Mouse (Mus musculus) neural tube, embryonic 12.5 days (tissue): Measurements from ENCODE around the gene Pkd1. TPM values are rescaled to one million over a fixed set of nuclear protein-coding genes. Genes with fewer than 3 reads are reported as not detected.

Experiments
- ATAC-seq: fragments of 200-750 bp; cut with Nextera tagmentation; 2 replicates; pipeline ENCODE4 v1.8.0; 2017; ENCODE audit warnings: low read depth, mild to moderate bottlenecking, moderate TSS enrichment, moderate library complexity; ENCODE audit not compliant: low FRiP score
- H3K27ac ChIP-seq: fragments of 300-500 bp; sonication (generic); 2 replicates; pipeline ENCODE4 v1.5.1; 2016
- H3K27me3 ChIP-seq: fragments of 300-500 bp; sonication (generic); replicated peaks from 2 replicates; pipeline ENCODE4 v1.6.1; 2016; ENCODE audit warnings: mild to moderate bottlenecking
- H3K36me3 ChIP-seq: fragments of 300-500 bp; sonication (generic); 2 replicates; pipeline ENCODE4 v1.6.1; 2016; ENCODE audit warnings: mild to moderate bottlenecking
- H3K4me1 ChIP-seq: fragments of 300-500 bp; sonication (generic); 2 replicates; pipeline ENCODE4 v1.6.1; 2016
- H3K4me2 ChIP-seq: fragments of 300-500 bp; sonication (generic); replicated peaks from 2 replicates; pipeline ENCODE4 v1.6.1; 2016; ENCODE audit warnings: mild to moderate bottlenecking
- H3K4me3 ChIP-seq: fragments of 300-500 bp; sonication (generic); 2 replicates; pipeline ENCODE4 v1.5.1; 2016
- H3K9ac ChIP-seq: fragments of 300-500 bp; sonication (generic); 2 replicates; pipeline ENCODE4 v1.6.1; 2016; ENCODE audit warnings: mild to moderate bottlenecking
- H3K9me3 ChIP-seq: fragments of 300-500 bp; sonication (generic); 2 replicates; pipeline ENCODE4 v1.6.1; 2016; ENCODE audit warnings: mild to moderate bottlenecking
- WGBS: fragments of 180-500 bp; shearing (Covaris S2); methylation state at CpG from one replicate; pipeline ENCODE4 v1.1.7; 2016; 5-methylcytosine and 5-hydroxymethylcytosine counted together
- polyA plus RNA-seq: library from polyadenylated mRNA; unstranded; fragments of >200 nt; fragmentation: Nextera tagmentation; extraction: Ambion mirVana; gene quantifications from 2 replicates; pipeline ENCODE4 v1.2.1, GENCODE M21; 2016

Pkd1 gene
- polyA plus RNA-seq = 23.0 and 26.5 TPM in 2 replicates

- Histone ChIP-seq H3K9ac (peak within 1 kb of the TSS; percentile 94), H3K36me3 (no peaks in the 10 kb centered on the region), H3K27ac (peak within 1 kb of the TSS; percentile 96), H3K27me3 (peaks cover 14% of the 10 kb centered on the region), H3K4me1 (peaks cover 29% of the 10 kb centered on the region), H3K4me3 (peak within 1 kb of the TSS; percentile 76), H3K9me3 (no peaks in the 10 kb centered on the region), H3K4me2 (peak within 1 kb of the TSS; percentile 85)
- ATAC-seq = peak; percentile 95
- WGBS = under 1% methylated on average over 72 of the region's 72 CpGs
These were observed at the start of gene Pkd1 for GRCm38 (mm10) chr17:24549618-24550415. Gene Pkd1 (plus strand): TSS chr17:24549834.

GRCm38 (mm10) chr17:24502208-24502607 lies 47.4 kb upstream of the Pkd1 start:
- H3K27me3 ChIP-seq = 0 out of 2 replicates have a peak, but pooled peaks cover 2% of the 10 kb centered on the region
- H3K9me3 ChIP-seq = no peaks in the 10 kb centered on the region
- no peak overlapping the region for H3K4me2 ChIP-seq
- no peak overlapping the region for H3K9ac ChIP-seq
- no peak overlapping the region for H3K27ac ChIP-seq
- H3K4me1 ChIP-seq = peaks cover 7% of the 10 kb centered on the region
- no peak overlapping the region for H3K4me3 ChIP-seq
- peaks cover 81% of the 10 kb centered on the region for H3K36me3 ChIP-seq
- WGBS = 46% methylated on average over 11 of the region's 11 CpGs
- no peak for ATAC-seq

DNA sequence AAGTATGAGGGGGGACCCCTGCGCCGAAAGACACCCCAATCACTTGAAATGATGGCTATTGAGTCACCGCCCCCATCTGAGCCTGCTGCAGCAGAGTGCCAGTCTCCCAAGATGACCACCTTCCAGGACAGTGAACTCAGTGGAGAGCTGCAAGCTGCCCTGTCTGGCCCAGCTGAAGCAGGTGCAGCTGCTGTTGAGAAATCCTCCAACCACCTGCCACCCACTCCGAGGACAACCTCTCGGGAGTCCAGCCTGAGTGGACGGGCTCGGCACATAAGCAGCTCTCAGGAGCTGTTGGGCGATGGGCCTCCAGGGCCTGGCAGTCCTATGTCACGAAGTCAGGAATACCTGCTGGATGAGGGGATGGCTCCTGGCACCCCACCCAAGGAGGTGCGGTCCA lies 45.5 kb upstream of the Pkd1 start:
- WGBS = 96% methylated on average over 10 of the region's 10 CpGs
- Histone ChIP-seq H3K4me3 (no peak overlapping the region), H3K4me2 (no peak overlapping the region), H3K27ac (no peak overlapping the region), H3K27me3 (0 out of 2 replicates have a peak, but pooled peaks cover 3% of the 10 kb centered on the region), H3K36me3 (peaks cover 82% of the 10 kb centered on the region), H3K9ac (no peak overlapping the region), H3K4me1 (peaks cover 7% of the 10 kb centered on the region), H3K9me3 (no peaks in the 10 kb centered on the region)
- ATAC-seq = no peak

GRCm38 (mm10) chr17:24505286-24505955 lies 44.2 kb upstream of the Pkd1 start:
- Histone ChIP-seq H3K36me3 (peaks cover 87% of the 10 kb centered on the region), H3K27ac (no peak overlapping the region), H3K9ac (no peak overlapping the region), H3K4me3 (no peak overlapping the region), H3K27me3 (0 out of 2 replicates have a peak, but pooled peaks cover 3% of the 10 kb centered on the region), H3K4me2 (no peak overlapping the region), H3K9me3 (no peaks in the 10 kb centered on the region), H3K4me1 (peaks cover 7% of the 10 kb centered on the region)
- ATAC-seq = no peak
- WGBS = 91% methylated on average over 30 of the region's 30 CpGs

DNA sequence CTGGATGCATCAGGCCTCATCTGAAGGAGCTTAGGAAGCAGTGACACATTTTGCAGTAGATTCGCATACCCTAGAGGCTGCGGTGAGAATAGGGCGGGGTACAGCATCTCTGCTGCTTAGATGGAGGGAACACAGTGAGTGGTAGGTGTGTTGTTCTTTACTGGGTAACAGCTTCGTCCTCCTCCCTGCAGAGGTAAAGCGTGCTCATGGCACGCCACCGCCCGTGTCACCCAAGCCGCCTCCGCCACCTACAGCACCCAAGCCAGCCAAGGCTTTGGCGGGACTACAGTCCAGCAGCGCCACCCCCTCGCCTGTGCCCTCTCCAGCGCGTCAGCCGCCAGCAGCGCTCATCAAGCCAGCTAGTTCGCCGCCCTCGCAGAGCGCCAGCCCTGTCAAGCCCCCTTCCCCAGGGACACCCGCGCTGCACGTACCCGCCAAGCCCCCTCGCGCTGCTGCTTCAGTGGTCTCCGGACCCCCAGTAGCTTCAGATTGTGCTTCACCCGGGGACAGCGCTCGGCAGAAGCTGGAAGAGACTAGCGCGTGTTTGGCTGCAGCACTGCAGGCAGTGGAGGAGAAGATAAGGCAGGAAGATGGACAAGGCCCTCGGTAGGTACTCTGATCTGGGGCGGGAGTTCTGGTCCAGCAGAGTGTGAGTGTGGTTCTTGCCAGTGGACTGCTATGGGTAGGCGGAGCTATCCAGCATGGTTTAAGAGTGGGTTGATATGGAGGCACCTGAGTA lies 43.1 kb upstream of the Pkd1 start:
- 29% methylated on average over 36 of the region's 36 CpGs for WGBS

DNA sequence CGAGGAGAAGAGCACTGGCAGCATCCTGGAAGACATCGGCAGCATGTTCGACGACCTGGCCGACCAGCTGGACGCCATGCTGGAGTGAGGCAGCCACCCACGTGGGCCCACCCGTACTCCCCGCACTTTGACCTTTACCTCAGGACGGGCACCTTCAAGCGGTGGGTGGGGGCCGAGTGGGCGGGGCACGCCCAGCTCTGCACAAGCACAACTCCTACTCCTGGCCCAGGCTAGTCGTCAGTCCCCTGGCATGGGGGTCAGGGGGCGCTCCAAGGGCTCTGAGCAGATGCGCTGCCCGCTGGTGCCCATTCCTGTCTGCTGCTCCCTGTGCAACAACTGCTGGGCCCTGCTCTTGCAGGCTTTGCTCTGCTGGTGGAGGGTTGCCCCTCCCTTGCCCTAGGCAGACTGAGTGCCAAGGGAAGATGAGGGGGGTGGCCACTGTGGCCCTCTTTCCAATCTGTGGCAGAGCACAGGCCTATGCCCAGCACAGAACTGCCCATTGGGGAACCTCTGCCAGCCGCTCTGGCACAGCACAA lies 42.4 kb upstream of the Pkd1 start:
- Histone ChIP-seq H3K36me3 (peaks cover 87% of the 10 kb centered on the region), H3K27ac (no peak overlapping the region)

More for the DNA sequence above, 43.1 kb upstream of the Pkd1 start:
- Histone ChIP-seq H3K9me3 (no peaks in the 10 kb centered on the region), H3K4me3 (no peak overlapping the region), H3K4me2 (peak overlapping the region; percentile 28), H3K27me3 (0 out of 2 replicates have a peak, but pooled peaks cover 3% of the 10 kb centered on the region), H3K9ac (no peak overlapping the region), H3K36me3 (peaks cover 87% of the 10 kb centered on the region), H3K4me1 (peaks cover 7% of the 10 kb centered on the region), H3K27ac (no peak overlapping the region)
- 0 out of 2 replicates have a peak, but pooled peaks have one; percentile 5 for ATAC-seq

DNA sequence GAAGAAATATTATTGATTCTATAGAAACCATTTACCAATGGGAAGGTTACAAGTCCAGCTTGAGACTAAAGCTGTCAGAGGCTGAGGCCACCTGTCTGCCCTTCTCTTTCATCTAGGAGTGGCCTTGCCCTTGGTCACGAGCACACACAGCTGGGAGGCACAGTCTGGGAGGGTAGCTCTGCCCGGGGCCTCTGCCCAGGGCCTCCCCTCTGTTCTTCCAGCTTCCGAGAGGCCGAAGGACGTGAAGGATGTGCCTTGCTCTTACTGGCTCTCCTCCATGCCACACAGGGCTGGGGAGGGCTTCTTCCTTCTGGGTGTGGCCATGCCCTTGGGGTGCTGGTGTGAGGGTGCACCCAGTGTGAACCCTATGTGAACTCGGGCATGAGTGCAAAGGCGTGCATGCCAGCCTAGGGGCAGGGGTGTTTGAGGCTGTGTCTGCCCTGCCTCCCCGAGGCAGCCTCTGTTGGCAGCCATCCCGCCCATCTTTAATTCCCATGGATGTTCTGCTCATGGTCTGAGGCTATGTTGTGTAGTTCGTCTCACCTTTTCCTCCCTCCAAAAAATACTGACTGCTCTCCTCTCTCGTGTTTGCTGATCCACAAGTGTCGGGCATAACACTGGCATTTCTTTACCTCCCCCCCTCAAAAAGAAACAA lies 41.7 kb upstream of the Pkd1 start:
- no peak overlapping the region for H3K4me2 ChIP-seq

More for the DNA sequence above, 42.4 kb upstream of the Pkd1 start:
- H3K9me3 ChIP-seq = no peaks in the 10 kb centered on the region
- H3K9ac ChIP-seq = no peak overlapping the region
- 0 out of 2 replicates have a peak, but pooled peaks cover 3% of the 10 kb centered on the region for H3K27me3 ChIP-seq
- WGBS = 59% methylated on average over 19 of the region's 19 CpGs
- no peak overlapping the region for H3K4me3 ChIP-seq
- no peak overlapping the region for H3K4me2 ChIP-seq
- 0 out of 2 replicates have a peak, but pooled peaks have one; percentile 10 for ATAC-seq
- H3K4me1 ChIP-seq = peaks cover 7% of the 10 kb centered on the region

DNA sequence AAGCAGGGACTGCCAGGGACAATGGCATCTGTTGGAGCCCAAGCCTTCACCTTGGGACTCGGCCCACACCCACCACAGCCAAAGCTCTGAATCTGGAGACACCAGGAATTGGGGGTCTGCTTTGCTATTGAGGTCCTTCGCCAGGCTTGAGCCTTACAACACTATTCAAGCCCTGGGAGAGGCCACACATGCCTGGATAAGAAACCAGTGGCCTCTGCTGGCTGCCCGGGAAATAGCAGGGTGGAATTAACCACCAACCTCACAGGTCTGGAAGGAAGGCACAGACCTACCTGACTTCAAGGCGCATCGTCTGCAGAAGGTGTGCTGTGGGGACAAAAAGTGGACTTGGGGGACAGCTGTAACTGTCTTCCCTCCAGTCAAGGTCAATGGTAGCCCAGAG lies 36.0 kb upstream of the Pkd1 start:
- no peaks in the 10 kb centered on the region for H3K27me3 ChIP-seq
- no peak overlapping the region for H3K4me3 ChIP-seq
- H3K4me2 ChIP-seq = 0 out of 2 replicates have a peak overlapping the region, but pooled peaks have one; percentile 7
- H3K9me3 ChIP-seq = no peaks in the 10 kb centered on the region
- H3K36me3 ChIP-seq = peaks cover 93% of the 10 kb centered on the region
- H3K4me1 ChIP-seq = no peaks in the 10 kb centered on the region; the same call in 1 of the 2 replicates
- 64% methylated on average over 5 of the region's 5 CpGs for WGBS
- H3K9ac ChIP-seq = no peak overlapping the region
- no peak for ATAC-seq
- H3K27ac ChIP-seq = no peak overlapping the region

More for the DNA sequence above, 41.7 kb upstream of the Pkd1 start:
- H3K9ac ChIP-seq = no peak overlapping the region
- no peaks in the 10 kb centered on the region for H3K9me3 ChIP-seq
- peaks cover 86% of the 10 kb centered on the region for H3K36me3 ChIP-seq
- no peak for ATAC-seq
- 88% methylated on average over 12 of the region's 12 CpGs for whole genome bisulfite sequencing
- H3K4me1 ChIP-seq = peaks cover 7% of the 10 kb centered on the region
- H3K27me3 ChIP-seq = 0 out of 2 replicates have a peak, but pooled peaks cover 3% of the 10 kb centered on the region
- H3K4me3 ChIP-seq = no peak overlapping the region
- H3K27ac ChIP-seq = no peak overlapping the region

DNA sequence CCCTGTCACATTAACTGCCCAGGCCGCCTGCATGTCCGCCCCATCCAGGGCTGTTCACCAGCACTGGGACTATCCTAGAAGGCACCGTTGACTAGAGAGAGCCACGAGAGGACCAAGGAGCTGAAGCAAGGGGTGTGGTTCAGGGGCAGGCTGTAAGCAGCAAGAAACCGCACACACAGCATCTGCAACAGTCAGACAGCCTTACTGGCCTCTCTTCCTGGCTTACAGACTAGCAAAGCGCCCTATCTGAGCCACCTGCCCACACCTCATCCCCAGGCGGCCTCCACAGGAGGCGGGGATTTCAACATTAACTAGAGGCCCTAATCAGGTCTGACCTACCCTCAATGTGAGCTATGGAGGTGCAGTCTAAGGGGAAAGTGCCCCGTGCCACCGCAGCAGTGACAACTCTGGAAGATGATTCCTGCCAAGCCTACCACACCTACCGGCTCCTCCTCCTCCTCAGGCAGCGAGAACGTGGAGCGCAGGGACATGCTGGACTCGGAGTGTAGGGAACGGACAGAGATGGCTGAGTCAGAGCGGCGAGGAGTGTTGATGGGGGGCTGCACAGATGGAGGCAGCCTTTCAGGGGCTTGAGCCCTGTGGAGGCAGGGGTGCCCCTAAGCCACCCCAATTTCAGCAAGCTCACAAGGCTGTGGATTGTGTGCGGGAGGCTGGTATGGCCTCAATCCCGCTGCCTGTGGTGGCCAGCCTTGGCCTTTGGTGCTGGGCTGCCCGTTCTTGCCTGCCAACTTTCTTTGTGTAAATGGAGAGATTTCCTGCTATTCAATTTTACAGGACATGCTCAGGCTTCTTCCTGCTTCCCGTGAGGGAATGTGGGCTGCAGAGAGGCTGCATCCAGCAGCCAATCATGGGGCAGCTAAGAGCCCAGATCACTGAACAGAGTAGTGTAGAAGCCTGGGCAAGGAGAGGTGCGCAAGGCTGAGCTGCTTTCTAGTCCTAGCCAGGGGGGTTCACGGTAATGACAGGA lies 35.1 kb upstream of the Pkd1 start:
- no peaks in the 10 kb centered on the region for H3K27me3 ChIP-seq
- H3K36me3 ChIP-seq = peaks cover 90% of the 10 kb centered on the region
- H3K4me3 ChIP-seq = no peak overlapping the region
- H3K9me3 ChIP-seq = no peaks in the 10 kb centered on the region
- 0 out of 2 replicates have a peak overlapping the region, but pooled peaks have one; percentile 7 for H3K4me2 ChIP-seq
- no peak for ATAC-seq
- 90% methylated on average over 24 of the region's 24 CpGs for WGBS
- no peaks in the 10 kb centered on the region; the same call in 1 of the 2 replicates for H3K4me1 ChIP-seq
- H3K9ac ChIP-seq = no peak overlapping the region
- H3K27ac ChIP-seq = no peak overlapping the region

- H3K4me3 ChIP-seq = no peak overlapping the region
- 92% methylated on average over 4 of the region's 4 CpGs for WGBS
- H3K36me3 ChIP-seq = peaks cover 45% of the 10 kb centered on the region
- 0 out of 2 replicates have a peak overlapping the region, but pooled peaks have one; percentile 8 for H3K9ac ChIP-seq
- no peak overlapping the region for H3K27ac ChIP-seq
- H3K4me1 ChIP-seq = peaks cover 3% of the 10 kb centered on the region; the same call in 1 of the 2 replicates
- no peak for ATAC-seq
- H3K4me2 ChIP-seq = no peak overlapping the region
- no peaks in the 10 kb centered on the region for H3K27me3 ChIP-seq
- no peaks in the 10 kb centered on the region for H3K9me3 ChIP-seq
These were observed 29.2 kb upstream of the Pkd1 start for GRCm38 (mm10) chr17:24520450-24520849.
